Mouse (Mus musculus) hindbrain, embryonic 14.5 days (tissue): ENCODE data around the gene Ago4. TPM values are rescaled to one million over a fixed set of nuclear protein-coding genes. Genes with fewer than 3 reads are reported as not detected.

Experiments
- ATAC-seq: fragments of 200-750 bp; cut with Nextera tagmentation; 2 replicates; pipeline ENCODE4 v1.8.0; 2017; ENCODE audit warnings: moderate number of reproducible peaks, mild to moderate bottlenecking, moderate TSS enrichment, moderate library complexity; ENCODE audit not compliant: low FRiP score
- DNase-seq: peaks from one replicate; pipeline ENCODE4 v3.0.0-alpha.2; 2015; ENCODE audit warnings: low spot score
- H3K27ac ChIP-seq: fragments of 300-500 bp; sonication (generic); 2 replicates; pipeline ENCODE4 v1.5.1; 2014; ENCODE audit warnings: mild to moderate bottlenecking, moderate library complexity
- H3K27me3 ChIP-seq: fragments of 300-500 bp; sonication (generic); 2 replicates; pipeline ENCODE4 v1.6.1; 2014; ENCODE audit warnings: mild to moderate bottlenecking, low read length, mixed read lengths; ENCODE audit not compliant: control insufficient read depth, insufficient read depth
- H3K36me3 ChIP-seq: fragments of 300-500 bp; sonication (generic); replicated peaks from 2 replicates; pipeline ENCODE4 v1.6.1; 2014; ENCODE audit not compliant: control insufficient read depth, insufficient read depth
- H3K4me1 ChIP-seq: fragments of 300-500 bp; sonication (generic); replicated peaks from 2 replicates; pipeline ENCODE4 v1.6.1; 2014; ENCODE audit warnings: antibody characterized with exemption, low read length, mixed read lengths; ENCODE audit not compliant: control insufficient read depth, insufficient read depth
- H3K4me2 ChIP-seq: fragments of 300-500 bp; sonication (generic); replicated peaks from 2 replicates; pipeline ENCODE4 v1.6.1; 2014; ENCODE audit warnings: mild to moderate bottlenecking, moderate library complexity
- H3K4me3 ChIP-seq: fragments of 300-500 bp; sonication (generic); replicated peaks from 2 replicates; pipeline ENCODE4 v1.5.1; 2014; ENCODE audit warnings: mild to moderate bottlenecking, low read length
- H3K9ac ChIP-seq: fragments of 300-500 bp; sonication (generic); 2 replicates; pipeline ENCODE4 v1.6.1; 2014
- H3K9me3 ChIP-seq: fragments of 300-500 bp; sonication (generic); 2 replicates; pipeline ENCODE4 v1.6.1; 2016; ENCODE audit warnings: low read length; ENCODE audit not compliant: control insufficient read depth
- WGBS: fragments of 180-500 bp; shearing (Covaris S2); extraction: QIAGEN DNeasy Blood & Tissue Kit; methylation state at CpG from one replicate; pipeline ENCODE4 v1.1.7; 2014; 5-methylcytosine and 5-hydroxymethylcytosine counted together
- polyA plus RNA-seq: library from polyadenylated mRNA; unstranded; fragments of >200 nt; fragmentation: Nextera tagmentation; extraction: Ambion mirVana; gene quantifications from 2 replicates; pipeline ENCODE4 v1.2.1, GENCODE M21; 2014

Ago4 gene
- polyA plus RNA-seq, 1 experiment from 2014 or later: 9.8 TPM

DNA sequence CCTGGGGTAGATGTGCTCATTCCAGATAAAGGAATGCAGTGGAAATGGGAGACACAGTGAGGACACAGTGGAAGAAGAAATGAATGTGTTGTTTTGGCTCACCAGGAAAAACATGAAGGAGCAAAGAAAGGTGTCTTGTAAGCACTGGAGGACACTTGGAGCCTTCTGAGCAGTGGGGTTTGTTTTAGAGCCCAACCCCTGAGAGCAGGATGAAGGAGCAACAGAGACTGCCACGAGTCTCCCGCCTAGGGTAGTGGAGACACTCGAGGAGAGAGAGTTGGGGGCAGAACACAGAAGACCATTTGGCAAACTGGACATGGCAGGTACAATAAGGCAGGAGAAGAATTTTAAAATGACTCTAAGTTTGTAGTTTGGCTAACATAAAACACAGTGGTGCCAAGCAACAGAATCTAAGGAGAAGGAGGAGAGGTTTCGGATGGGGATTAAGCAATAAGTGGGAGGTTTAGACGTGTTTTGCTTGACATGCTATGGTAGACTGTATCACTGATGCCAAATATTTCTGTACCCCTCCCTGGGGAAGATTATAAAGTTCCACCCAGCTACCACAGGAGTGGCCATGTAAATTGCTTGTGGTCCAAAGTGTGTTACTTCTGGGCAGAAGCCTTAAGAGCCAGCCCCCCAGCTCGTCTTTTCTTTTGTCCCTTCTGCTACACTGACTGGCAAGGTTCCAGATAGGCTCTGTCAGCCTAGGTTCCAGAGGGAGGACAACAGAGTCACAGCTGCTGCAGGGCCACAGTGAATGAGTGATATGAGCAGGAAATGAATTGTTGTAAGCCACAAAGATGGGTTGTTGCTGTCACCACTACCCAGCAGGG, 30.9 kb downstream of the Ago4 start:
- whole genome bisulfite sequencing: 73% methylated on average over 6 of the region's 6 CpGs
- H3K27me3 ChIP-seq: no peaks in the 10 kb centered on the region
- no peak for DNase-seq
- no peak overlapping the region for H3K4me3 ChIP-seq
- H3K9ac ChIP-seq: no peak overlapping the region
- H3K36me3 ChIP-seq: peaks cover 65% of the 10 kb centered on the region
- no peak overlapping the region for H3K27ac ChIP-seq
- no peak overlapping the region for H3K4me2 ChIP-seq
- ATAC-seq: no peak
- H3K4me1 ChIP-seq: no peaks in the 10 kb centered on the region
- H3K9me3 ChIP-seq: no peaks in the 10 kb centered on the region

DNA sequence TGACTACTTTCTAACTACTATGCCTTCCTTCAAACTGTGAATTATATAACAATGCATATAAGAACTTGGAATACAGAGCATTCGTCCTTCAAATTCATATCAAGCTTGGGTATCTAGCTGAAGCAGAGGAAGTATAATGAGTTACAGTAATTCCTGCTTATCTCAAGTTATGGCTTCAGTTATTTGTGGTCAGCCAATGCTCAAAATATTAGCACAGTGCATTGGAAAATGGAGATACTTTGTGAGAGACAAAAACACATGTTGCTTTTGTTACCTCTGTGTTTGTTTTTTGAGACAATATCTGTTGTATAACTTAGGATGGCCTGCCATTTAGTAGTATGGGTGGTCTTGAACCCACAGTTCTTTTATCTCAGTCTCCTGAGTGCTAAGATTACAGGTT, 34.7 kb downstream of the Ago4 start:
- H3K4me1 ChIP-seq: no peaks in the 10 kb centered on the region
- 100% methylated on average over 1 of the region's 1 CpGs for WGBS
- no peaks in the 10 kb centered on the region for H3K27me3 ChIP-seq
- H3K9ac ChIP-seq: no peak overlapping the region
- no peak overlapping the region for H3K27ac ChIP-seq
- DNase-seq (no peak), ATAC-seq (no peak)
- no peak overlapping the region for H3K4me3 ChIP-seq
- peaks cover 52% of the 10 kb centered on the region for H3K36me3 ChIP-seq
- H3K9me3 ChIP-seq: no peaks in the 10 kb centered on the region
- no peak overlapping the region for H3K4me2 ChIP-seq

DNA sequence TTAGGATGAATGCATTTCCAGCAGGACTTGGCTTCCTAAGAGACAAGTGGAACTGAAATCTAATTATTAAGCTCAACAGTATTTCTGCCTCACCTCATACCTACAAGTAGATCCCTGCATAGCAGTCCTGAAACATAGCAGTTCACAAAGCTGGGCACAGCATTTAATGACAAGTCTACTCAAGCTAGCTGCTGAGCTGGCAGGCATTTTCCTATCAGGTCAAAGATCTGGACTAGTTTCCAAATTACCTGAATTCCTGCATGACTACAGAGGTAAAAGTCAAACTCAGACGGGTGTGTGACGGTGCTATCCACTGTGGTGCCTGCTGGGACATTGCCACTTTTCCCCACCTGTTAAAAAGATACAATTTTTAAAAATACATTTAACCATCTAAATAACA, 36.3 kb downstream of the Ago4 start:
- no peak for ATAC-seq
- WGBS: 93% methylated on average over 2 of the region's 2 CpGs

DNA sequence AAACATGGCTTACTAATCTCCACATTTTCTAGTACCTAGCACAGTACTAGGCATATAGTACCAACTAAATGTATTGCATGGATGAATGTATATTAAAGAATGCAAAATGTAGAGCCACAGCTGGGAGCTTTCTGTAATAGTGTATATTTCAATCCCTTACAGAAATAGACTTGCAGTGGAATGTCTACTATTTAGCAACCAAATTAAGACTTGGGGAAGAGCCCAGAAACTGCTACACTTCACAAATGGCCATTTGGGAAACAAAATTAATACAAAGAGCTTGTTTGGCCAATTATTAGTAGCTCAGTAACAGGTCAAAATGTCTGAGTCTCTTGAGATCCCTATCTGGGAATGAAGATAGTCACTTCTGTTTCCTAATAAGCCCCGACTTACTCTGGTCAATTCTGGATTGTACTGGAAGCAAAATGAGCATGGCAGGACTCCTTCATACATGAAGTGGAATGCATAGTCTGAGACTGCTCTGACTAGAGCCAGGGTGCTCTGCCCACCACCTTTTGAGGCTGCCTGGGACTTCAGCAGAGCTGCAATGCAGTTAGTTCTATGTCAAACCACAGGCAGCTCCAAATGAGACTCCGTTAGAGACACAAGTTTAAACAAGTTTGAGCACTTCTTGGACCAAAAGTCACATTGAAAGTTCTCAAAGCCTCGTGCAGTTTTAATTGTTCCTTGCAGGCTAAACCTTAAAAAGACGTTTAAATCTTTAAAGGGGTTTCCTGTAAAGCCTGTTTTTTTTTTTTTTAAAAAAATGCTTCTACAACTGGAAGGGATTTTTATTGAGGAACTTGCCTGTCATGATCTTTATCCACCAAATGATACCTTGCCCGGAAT, 37.1 kb downstream of the Ago4 start:
- no peaks in the 10 kb centered on the region for H3K27me3 ChIP-seq
- no peaks in the 10 kb centered on the region for H3K4me1 ChIP-seq
- no peak overlapping the region for H3K4me3 ChIP-seq
- no peak for DNase-seq
- no peak overlapping the region for H3K4me2 ChIP-seq
- H3K27ac ChIP-seq: no peak overlapping the region
- peaks cover 66% of the 10 kb centered on the region for H3K36me3 ChIP-seq
- H3K9me3 ChIP-seq: no peaks in the 10 kb centered on the region
- WGBS: 85% methylated on average over 5 of the region's 5 CpGs
- H3K9ac ChIP-seq: no peak overlapping the region
- no peak for ATAC-seq

More for the DNA sequence above, 36.3 kb downstream of the Ago4 start:
- no peaks in the 10 kb centered on the region for H3K9me3 ChIP-seq
- DNase-seq: no peak
- no peaks in the 10 kb centered on the region for H3K4me1 ChIP-seq
- no peak overlapping the region for H3K4me3 ChIP-seq
- H3K27ac ChIP-seq: no peak overlapping the region
- H3K27me3 ChIP-seq: no peaks in the 10 kb centered on the region
- peaks cover 61% of the 10 kb centered on the region for H3K36me3 ChIP-seq
- H3K9ac ChIP-seq: no peak overlapping the region
- no peak overlapping the region for H3K4me2 ChIP-seq

DNA sequence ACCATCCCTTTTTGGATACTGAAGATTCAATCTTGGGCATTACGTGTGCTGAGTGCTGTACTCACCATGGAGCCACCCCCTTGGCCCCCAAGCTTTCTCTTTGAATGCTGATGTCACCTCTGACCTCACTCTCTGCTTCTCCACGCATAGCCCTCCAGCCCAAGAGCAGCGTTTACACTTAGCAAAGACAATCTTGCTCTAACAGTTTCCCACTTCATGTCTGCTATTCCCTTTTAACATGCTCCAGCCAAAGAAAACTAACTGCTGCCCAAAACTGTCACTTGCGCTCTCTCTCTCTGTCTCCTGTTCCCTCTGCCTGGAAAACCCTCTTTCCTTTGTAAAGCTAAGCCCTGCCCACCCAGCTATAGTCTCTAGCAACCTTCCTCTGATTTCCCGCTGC, 37.8 kb downstream of the Ago4 start:
- no peak overlapping the region for H3K4me3 ChIP-seq
- DNase-seq (no peak), ATAC-seq (no peak)
- no peak overlapping the region for H3K4me2 ChIP-seq
- WGBS: 62% methylated on average over 5 of the region's 5 CpGs
- H3K27ac ChIP-seq: no peak overlapping the region
- H3K9me3 ChIP-seq: no peaks in the 10 kb centered on the region
- H3K27me3 ChIP-seq: no peaks in the 10 kb centered on the region
- no peak overlapping the region for H3K9ac ChIP-seq
- H3K36me3 ChIP-seq: peaks cover 73% of the 10 kb centered on the region
- H3K4me1 ChIP-seq: no peaks in the 10 kb centered on the region

DNA sequence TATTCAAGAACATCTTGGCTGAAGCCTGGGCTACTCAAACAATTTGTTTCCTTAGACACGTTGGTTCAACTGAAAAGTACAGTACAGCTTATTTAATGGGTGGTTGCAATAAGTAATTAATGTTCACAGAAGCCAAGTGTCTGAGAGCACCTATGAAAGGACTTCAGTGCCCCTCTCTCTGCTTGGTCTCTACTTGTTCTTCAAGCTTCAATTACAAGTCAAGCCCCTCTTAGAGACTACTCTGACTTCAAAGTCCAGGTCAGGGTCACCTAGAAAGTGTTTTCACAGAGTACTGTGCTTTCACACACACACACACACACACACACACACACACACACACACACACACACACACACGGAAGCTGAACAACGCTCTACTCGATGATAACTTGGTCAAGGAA, 39.9 kb downstream of the Ago4 start:
- H3K4me2 ChIP-seq: no peak overlapping the region
- whole genome bisulfite sequencing: 93% methylated on average over 4 of the region's 4 CpGs
- H3K4me3 ChIP-seq: no peak overlapping the region
- H3K36me3 ChIP-seq: peaks cover 80% of the 10 kb centered on the region
- no peaks in the 10 kb centered on the region for H3K27me3 ChIP-seq
- no peaks in the 10 kb centered on the region for H3K9me3 ChIP-seq
- no peak for DNase-seq
- no peaks in the 10 kb centered on the region for H3K4me1 ChIP-seq
- no peak overlapping the region for H3K9ac ChIP-seq
- no peak for ATAC-seq
- no peak overlapping the region for H3K27ac ChIP-seq

DNA sequence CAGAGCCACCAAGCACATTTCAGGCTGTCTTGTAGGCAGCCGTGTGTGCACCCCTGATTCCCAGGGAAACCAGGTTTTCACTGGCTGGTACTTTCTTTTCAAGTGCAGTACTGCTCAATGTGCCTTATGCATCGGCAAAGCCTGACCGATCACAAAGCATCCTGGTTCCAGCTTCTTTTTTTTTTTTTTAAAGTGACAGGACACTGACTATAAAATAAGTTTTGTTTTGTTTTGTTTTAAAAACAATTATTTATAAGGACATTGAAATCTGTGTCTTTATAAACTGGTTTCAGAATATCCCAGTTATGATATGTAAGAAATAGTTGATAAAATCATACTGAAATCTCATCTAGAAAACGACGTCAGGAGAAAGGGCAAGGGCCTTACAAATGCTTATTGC, 41.3 kb downstream of the Ago4 start:
- H3K9me3 ChIP-seq: no peaks in the 10 kb centered on the region
- no peak overlapping the region for H3K27ac ChIP-seq
- no peaks in the 10 kb centered on the region for H3K4me1 ChIP-seq
- no peak overlapping the region for H3K4me2 ChIP-seq
- DNase-seq (no peak), ATAC-seq (no peak)
- H3K36me3 ChIP-seq: peaks cover 68% of the 10 kb centered on the region
- H3K4me3 ChIP-seq: no peak overlapping the region
- H3K9ac ChIP-seq: no peak overlapping the region
- 48% methylated on average over 5 of the region's 5 CpGs for WGBS
- H3K27me3 ChIP-seq: no peaks in the 10 kb centered on the region

DNA sequence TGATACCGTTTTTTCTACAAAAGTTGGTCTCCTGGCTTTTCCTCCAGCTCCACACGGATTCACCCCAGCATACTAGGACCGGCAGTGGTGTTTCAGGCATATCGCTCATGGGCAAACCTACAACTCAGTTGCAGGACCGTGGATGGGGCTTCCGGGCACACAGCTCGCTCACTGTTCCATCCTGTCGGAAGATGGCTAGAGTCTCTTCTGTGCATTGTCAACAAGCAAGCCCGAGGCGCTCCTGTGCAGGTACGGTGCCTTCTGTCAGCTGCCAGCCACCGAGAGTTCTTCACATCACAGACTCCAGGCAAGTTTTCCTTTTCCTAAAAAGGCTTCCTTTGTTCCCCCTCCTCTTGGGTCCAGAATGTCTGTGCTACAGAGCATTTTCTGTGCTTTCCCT, 42.5 kb downstream of the Ago4 start:
- H3K4me1 ChIP-seq: no peaks in the 10 kb centered on the region
- ATAC-seq: no peak
- no peak overlapping the region for H3K27ac ChIP-seq
- no peaks in the 10 kb centered on the region for H3K27me3 ChIP-seq
- no peak overlapping the region for H3K9ac ChIP-seq
- WGBS: 83% methylated on average over 12 of the region's 12 CpGs
- H3K4me3 ChIP-seq: no peak overlapping the region
- no peak for DNase-seq
- no peak overlapping the region for H3K4me2 ChIP-seq
- no peaks in the 10 kb centered on the region for H3K9me3 ChIP-seq
- H3K36me3 ChIP-seq: peaks cover 55% of the 10 kb centered on the region

DNA sequence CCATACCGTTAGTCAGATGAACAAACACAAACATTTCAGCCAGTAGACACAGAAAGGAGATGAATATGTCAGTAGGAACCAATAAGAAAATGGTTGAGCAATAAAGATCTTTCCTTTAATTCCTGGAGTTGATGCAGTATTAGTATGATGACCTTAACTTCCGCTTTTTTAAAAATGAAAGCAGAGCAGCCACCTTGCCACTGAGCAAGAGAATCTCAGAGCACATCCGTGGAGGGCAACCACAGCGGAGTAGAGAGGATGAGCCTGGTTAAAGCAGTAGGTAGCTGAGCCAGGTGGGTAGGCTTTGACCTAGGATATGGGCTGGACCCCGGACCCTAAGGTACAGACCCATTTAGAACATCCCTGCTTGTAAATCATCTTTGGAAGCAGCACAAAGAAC, 43.5 kb downstream of the Ago4 start:
- Histone ChIP-seq H3K4me1 (no peaks in the 10 kb centered on the region), H3K27ac (no peak overlapping the region), H3K4me2 (no peak overlapping the region), H3K27me3 (no peaks in the 10 kb centered on the region), H3K4me3 (no peak overlapping the region), H3K9ac (no peak overlapping the region), H3K36me3 (peaks cover 47% of the 10 kb centered on the region), H3K9me3 (no peaks in the 10 kb centered on the region)
- no peak for DNase-seq
- no peak for ATAC-seq
- 94% methylated on average over 5 of the region's 5 CpGs for WGBS
